Mouse (Mus musculus): Measurements from ENCODE around the gene P4ha3. TPM values are rescaled to one million over a fixed set of nuclear protein-coding genes. Genes with fewer than 3 reads are reported as not detected.
"Not testable (repeated sequence)": the region's sequence is repeated elsewhere in the genome, so short reads cannot be mapped to it uniquely, and the experiment has no call there.

Gene P4ha3
- total RNA-seq, 1 experiment, result 2.0 TPM

DNA sequence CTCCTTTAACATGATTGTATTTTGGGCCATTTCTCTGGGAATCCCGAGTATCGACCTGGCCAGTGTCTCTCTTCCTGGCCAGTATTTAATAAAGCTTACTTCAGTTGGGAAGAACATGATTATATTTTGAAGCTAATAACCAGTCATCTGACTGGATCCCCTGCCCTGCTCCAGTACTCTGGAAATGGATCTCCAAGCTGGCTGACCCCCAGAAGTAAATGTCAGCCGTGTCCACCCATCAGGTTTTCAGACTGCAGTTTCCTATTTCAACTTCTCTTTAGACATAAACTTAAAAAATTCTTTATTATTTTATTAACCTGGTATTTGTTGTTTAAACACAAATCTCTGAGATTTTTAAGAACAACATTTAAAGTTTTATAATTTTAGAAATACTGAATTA lies 40.1 kb upstream of the P4ha3 start:
- no peak for TF ChIP-seq MAFK (IDR thresholded peaks at IDR 0.05; ENCODE audit: insufficient read depth, low read depth, low read length)
- no peak for TF ChIP-seq HCFC1 (IDR thresholded peaks at IDR 0.05; ENCODE audit: borderline replicate concordance, insufficient read depth, low read length)
- TF ChIP-seq CHD2 (IDR thresholded peaks at IDR 0.05; ENCODE audit: low read depth, low read length), result no peak
- TF ChIP-seq ZC3H11A (IDR thresholded peaks at IDR 0.05; ENCODE audit: borderline replicate concordance, low read depth, low read length), result no peak
- TF ChIP-seq ZNF384 (IDR thresholded peaks at IDR 0.05; ENCODE audit: low read depth, low read length), result no peak
- in situ Hi-C loops (cut with MboI; ENCODE audit: low sequenced_read_pairs in 2 of 2, unreplicated experiment in 2 of 2), result no loop called here

DNA sequence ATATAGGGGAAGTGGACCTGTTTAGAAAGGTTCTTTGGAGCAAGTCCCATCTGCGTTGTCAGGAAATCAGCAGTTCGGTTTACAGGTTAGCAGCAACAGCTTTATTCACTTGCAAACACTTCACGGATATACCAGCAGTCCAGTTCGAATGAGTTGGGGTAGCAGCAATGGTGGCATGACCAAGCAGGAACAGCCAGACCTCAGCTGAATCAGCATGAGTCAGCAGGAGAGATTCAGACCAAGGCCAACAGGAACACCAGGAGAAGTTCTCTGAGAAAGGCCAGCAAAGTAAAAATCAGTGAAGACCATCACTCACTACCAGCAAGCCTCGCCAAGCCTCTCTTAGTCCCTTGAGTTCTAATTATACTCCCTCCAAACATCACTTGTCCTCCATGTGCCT lies 34.7 kb upstream of the P4ha3 start:
- Histone ChIP-seq H3K4me3 (ENCODE audit: insufficient read depth in 1 of 2, low read depth in 1 of 2, low read length in 2 of 2, poor library complexity in 1 of 2, severe bottlenecking in 1 of 2) (no peak overlapping the region), H3K9me3 (ENCODE audit: control insufficient read depth, insufficient read depth, low read depth, low read length) (no peaks in the 10 kb centered on the region), H3K27ac (ENCODE audit: insufficient read depth, low read depth, low read length, poor library complexity, severe bottlenecking) (no peak overlapping the region), H3K36me3 (ENCODE audit: control insufficient read depth, insufficient read depth, low read length, poor library complexity, severe bottlenecking) (peaks cover 2% of the 10 kb centered on the region; the same call in 1 of the 2 replicates), H3K4me1 (ENCODE audit: control insufficient read depth in 2 of 2, insufficient read depth in 2 of 2, low read length in 2 of 2, poor library complexity in 1 of 2) (no peaks in the 10 kb centered on the region), H3K9ac (ENCODE audit: insufficient read depth, low read depth, low read length, poor library complexity, severe bottlenecking) (no peak overlapping the region)
- DNase-seq (ENCODE audit: low read depth, low spot score), result no peak
- in situ Hi-C loops (cut with MboI; ENCODE audit: low sequenced_read_pairs in 2 of 2, unreplicated experiment in 2 of 2), result no loop called here
- TF ChIP-seq ZNF384 (IDR thresholded peaks at IDR 0.05; ENCODE audit: low read depth, low read length) (no peak), MAFK (IDR thresholded peaks at IDR 0.05; ENCODE audit: insufficient read depth, low read depth, low read length) (peak; percentile 44; the same call in 1 of the 2 replicates)

More for the DNA sequence above, 40.1 kb upstream of the P4ha3 start:
- no peaks in the 10 kb centered on the region for H3K36me3 ChIP-seq (ENCODE audit: control insufficient read depth, insufficient read depth, low read length, poor library complexity, severe bottlenecking)
- H3K9ac ChIP-seq (ENCODE audit: insufficient read depth, low read depth, low read length, poor library complexity, severe bottlenecking), result no peak overlapping the region
- H3K4me3 ChIP-seq (ENCODE audit: insufficient read depth in 1 of 2, low read depth in 1 of 2, low read length in 2 of 2, poor library complexity in 1 of 2, severe bottlenecking in 1 of 2), result no peak overlapping the region
- H3K27ac ChIP-seq (ENCODE audit: insufficient read depth, low read depth, low read length, poor library complexity, severe bottlenecking), result no peak overlapping the region
- H3K4me1 ChIP-seq (ENCODE audit: control insufficient read depth in 2 of 2, insufficient read depth in 2 of 2, low read length in 2 of 2, poor library complexity in 1 of 2), result no peaks in the 10 kb centered on the region
- DNase-seq (ENCODE audit: low read depth, low spot score), result no peak
- H3K9me3 ChIP-seq (ENCODE audit: control insufficient read depth, insufficient read depth, low read depth, low read length), result no peaks in the 10 kb centered on the region

DNA sequence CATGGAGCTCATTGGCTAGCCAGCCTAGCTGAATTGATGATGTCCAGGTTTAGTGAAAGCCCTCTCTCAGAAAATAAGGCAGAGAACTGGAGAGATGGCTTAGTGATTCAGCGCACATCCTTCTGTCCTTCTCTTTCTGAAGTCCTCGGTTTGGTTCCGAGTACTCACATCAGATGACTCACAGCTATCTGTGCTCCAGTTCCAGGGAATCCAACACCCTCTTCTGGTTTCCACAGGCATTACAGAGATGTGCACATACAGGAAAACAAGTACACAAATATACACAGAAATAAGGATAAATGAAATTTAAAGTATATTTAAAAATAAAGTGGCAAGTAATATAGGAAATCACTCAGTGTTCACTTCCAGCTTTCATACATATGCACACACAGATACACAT lies 23.0 kb upstream of the P4ha3 start:
- DNase-seq (ENCODE audit: low read depth, low spot score), result no peak
- Histone ChIP-seq H3K4me1 (ENCODE audit: control insufficient read depth in 2 of 2, insufficient read depth in 2 of 2, low read length in 2 of 2, poor library complexity in 1 of 2) (no peaks in the 10 kb centered on the region), H3K36me3 (ENCODE audit: control insufficient read depth, insufficient read depth, low read length, poor library complexity, severe bottlenecking) (no peaks in the 10 kb centered on the region), H3K9me3 (ENCODE audit: control insufficient read depth, insufficient read depth, low read depth, low read length) (no peaks in the 10 kb centered on the region), H3K9ac (ENCODE audit: insufficient read depth, low read depth, low read length, poor library complexity, severe bottlenecking) (no peak overlapping the region), H3K27ac (ENCODE audit: insufficient read depth, low read depth, low read length, poor library complexity, severe bottlenecking) (no peak overlapping the region), H3K4me3 (ENCODE audit: insufficient read depth in 1 of 2, low read depth in 1 of 2, low read length in 2 of 2, poor library complexity in 1 of 2, severe bottlenecking in 1 of 2) (no peak overlapping the region)
- TF ChIP-seq ZNF384 (IDR thresholded peaks at IDR 0.05; ENCODE audit: low read depth, low read length), result no peak
- TF ChIP-seq HCFC1 (IDR thresholded peaks at IDR 0.05; ENCODE audit: borderline replicate concordance, insufficient read depth, low read length), result no peak
- TF ChIP-seq ZC3H11A (IDR thresholded peaks at IDR 0.05; ENCODE audit: borderline replicate concordance, low read depth, low read length), result no peak
- no peak for TF ChIP-seq CHD2 (IDR thresholded peaks at IDR 0.05; ENCODE audit: low read depth, low read length)
- TF ChIP-seq MAFK (IDR thresholded peaks at IDR 0.05; ENCODE audit: insufficient read depth, low read depth, low read length), result no peak
- in situ Hi-C loops (cut with MboI; ENCODE audit: low sequenced_read_pairs in 2 of 2, unreplicated experiment in 2 of 2), result no loop called here

DNA sequence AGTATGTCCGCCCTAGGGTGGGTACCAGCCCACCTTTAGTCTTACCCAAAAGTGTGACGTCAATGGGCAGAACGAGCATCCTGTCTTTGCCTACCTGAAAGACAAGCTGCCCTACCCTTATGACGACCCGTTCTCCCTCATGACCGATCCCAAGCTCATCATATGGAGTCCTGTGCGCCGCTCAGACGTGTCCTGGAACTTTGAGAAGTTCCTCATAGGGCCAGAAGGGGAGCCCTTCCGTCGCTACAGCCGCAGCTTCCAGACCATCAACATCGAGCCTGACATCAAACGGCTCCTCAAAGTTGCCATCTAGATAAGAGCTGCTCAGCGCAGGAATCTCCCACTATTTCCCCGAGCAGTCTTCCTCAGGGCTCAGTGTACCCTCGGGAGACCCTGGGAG lies 20.4 kb upstream of the P4ha3 start:
- H3K36me3 ChIP-seq (ENCODE audit: control insufficient read depth, insufficient read depth, low read length, poor library complexity, severe bottlenecking); H3K9ac ChIP-seq (ENCODE audit: insufficient read depth, low read depth, low read length, poor library complexity, severe bottlenecking); DNase-seq (ENCODE audit: low read depth, low spot score); H3K9me3 ChIP-seq (ENCODE audit: control insufficient read depth, insufficient read depth, low read depth, low read length); in situ Hi-C loops (cut with MboI; ENCODE audit: low sequenced_read_pairs in 2 of 2, unreplicated experiment in 2 of 2); H3K27ac ChIP-seq (ENCODE audit: insufficient read depth, low read depth, low read length, poor library complexity, severe bottlenecking); H3K4me1 ChIP-seq (ENCODE audit: control insufficient read depth in 2 of 2, insufficient read depth in 2 of 2, low read length in 2 of 2, poor library complexity in 1 of 2): not testable (repeated sequence)
- peak overlapping the region in 1 of 2 experiments; percentile 25; a peak in 2 of 4 replicates for H3K4me3 ChIP-seq (ENCODE audit: insufficient read depth in 1 of 2, low read depth in 1 of 2, low read length in 2 of 2, poor library complexity in 1 of 2, severe bottlenecking in 1 of 2)

DNA sequence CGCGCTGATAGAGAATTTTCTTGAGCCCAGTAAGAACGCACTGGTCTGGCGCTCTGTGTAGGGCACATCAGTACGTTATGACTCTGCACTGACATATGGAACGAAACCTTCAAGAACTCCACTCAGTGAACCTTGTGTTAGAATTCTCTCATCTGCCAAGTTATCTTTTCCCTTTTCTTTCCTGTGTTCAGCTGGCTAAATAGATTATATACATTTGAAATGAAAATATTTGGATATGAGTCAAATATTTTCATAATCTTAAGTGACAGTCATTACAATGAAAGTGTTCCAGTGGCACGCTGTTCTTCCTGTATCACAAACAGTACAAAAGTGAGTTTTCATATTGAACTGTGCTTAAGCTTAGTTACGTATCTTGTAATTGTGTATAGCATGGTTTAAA lies 13.0 kb upstream of the P4ha3 start:
- Histone ChIP-seq H3K9me3 (ENCODE audit: control insufficient read depth, insufficient read depth, low read depth, low read length) (no peaks in the 10 kb centered on the region), H3K4me1 (ENCODE audit: control insufficient read depth in 2 of 2, insufficient read depth in 2 of 2, low read length in 2 of 2, poor library complexity in 1 of 2) (no peaks in the 10 kb centered on the region), H3K4me3 (ENCODE audit: insufficient read depth in 1 of 2, low read depth in 1 of 2, low read length in 2 of 2, poor library complexity in 1 of 2, severe bottlenecking in 1 of 2) (no peak overlapping the region), H3K27ac (ENCODE audit: insufficient read depth, low read depth, low read length, poor library complexity, severe bottlenecking) (no peak overlapping the region), H3K9ac (ENCODE audit: insufficient read depth, low read depth, low read length, poor library complexity, severe bottlenecking) (no peak overlapping the region), H3K36me3 (ENCODE audit: control insufficient read depth, insufficient read depth, low read length, poor library complexity, severe bottlenecking) (no peaks in the 10 kb centered on the region)
- DNase-seq (ENCODE audit: low read depth, low spot score), result no peak
- in situ Hi-C loops (cut with MboI; ENCODE audit: low sequenced_read_pairs in 2 of 2, unreplicated experiment in 2 of 2), result no loop called here
- TF ChIP-seq MAFK (IDR thresholded peaks at IDR 0.05; ENCODE audit: insufficient read depth, low read depth, low read length), result no peak
- no peak for TF ChIP-seq ZNF384 (IDR thresholded peaks at IDR 0.05; ENCODE audit: low read depth, low read length)
- TF ChIP-seq CHD2 (IDR thresholded peaks at IDR 0.05; ENCODE audit: low read depth, low read length), result no peak
- no peak for TF ChIP-seq HCFC1 (IDR thresholded peaks at IDR 0.05; ENCODE audit: borderline replicate concordance, insufficient read depth, low read length)
- TF ChIP-seq ZC3H11A (IDR thresholded peaks at IDR 0.05; ENCODE audit: borderline replicate concordance, low read depth, low read length), result no peak
